Mouse (Mus musculus): ENCODE results near the gene Gng12. TPM values are rescaled to one million over a fixed set of nuclear protein-coding genes. Genes with fewer than 3 reads are reported as not detected.

Gene Gng12
- polyA plus RNA-seq, 1 experiment = 29.8 TPM

GRCm38 (mm10) chr6:66929694-66930093 lies 33.5 kb downstream of the Gng12 start:
- Histone ChIP-seq H3K4me3 (replicated peaks; ENCODE audit: extremely low read depth, low read depth, low read length) (no peak overlapping the region), H3K4me1 (ENCODE audit: control insufficient read depth, insufficient read depth, low read length) (peaks cover 5% of the 10 kb centered on the region)
- 49% methylated on average over 7 of the region's 7 CpGs for WGBS
- TF ChIP-seq POLR2A (IDR thresholded peaks at IDR 0.05; ENCODE audit: borderline replicate concordance, extremely low read depth, low read depth, low read length) = no peak
- no peak for TF ChIP-seq CTCF (IDR thresholded peaks at IDR 0.05; ENCODE audit: insufficient read depth, low read length)
- no peak for DNase-seq

GRCm38 (mm10) chr6:66932206-66932819 lies 36.1 kb downstream of the Gng12 start:
- WGBS = 62% methylated on average over 4 of the region's 4 CpGs
- Histone ChIP-seq H3K4me3 (replicated peaks; ENCODE audit: extremely low read depth, low read depth, low read length) (no peak overlapping the region), H3K4me1 (ENCODE audit: control insufficient read depth, insufficient read depth, low read length) (peaks cover 5% of the 10 kb centered on the region)
- no peak for DNase-seq
- TF ChIP-seq POLR2A (IDR thresholded peaks at IDR 0.05; ENCODE audit: borderline replicate concordance, extremely low read depth, low read depth, low read length) (no peak), CTCF (IDR thresholded peaks at IDR 0.05; ENCODE audit: insufficient read depth, low read length) (no peak)

DNA sequence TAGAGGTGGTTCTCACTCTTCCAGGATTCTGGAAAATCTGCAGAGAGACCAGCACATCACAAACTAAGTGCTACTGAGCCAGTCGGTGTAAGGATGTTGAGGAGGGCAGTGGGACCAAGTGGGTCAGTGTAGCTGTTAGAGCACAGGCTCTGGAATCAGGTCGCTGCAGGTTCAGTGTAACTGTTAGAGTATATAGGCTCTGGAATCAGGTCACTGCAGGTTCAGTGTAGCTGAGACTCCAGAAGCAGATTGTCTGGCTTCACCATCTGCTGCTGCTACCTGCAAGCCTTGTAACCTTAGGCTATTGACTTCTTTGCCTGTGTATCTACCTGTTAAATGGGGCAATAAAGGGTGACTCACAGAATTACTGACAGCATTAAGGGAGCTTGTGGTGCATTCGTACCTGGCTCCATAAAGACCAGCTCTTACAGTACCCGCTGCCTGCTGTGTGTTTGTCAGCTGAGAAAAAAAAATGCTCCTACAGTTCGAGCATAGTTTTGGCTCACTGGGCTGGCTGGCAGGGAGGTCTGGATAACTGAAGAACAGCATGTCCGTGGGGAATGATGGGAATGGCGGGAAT lies 44.5 kb downstream of the Gng12 start:
- Histone ChIP-seq H3K4me3 (replicated peaks; ENCODE audit: extremely low read depth, low read depth, low read length) (no peak overlapping the region), H3K4me1 (ENCODE audit: control insufficient read depth, insufficient read depth, low read length) (0 out of 2 replicates have a peak, but pooled peaks cover 3% of the 10 kb centered on the region)
- 76% methylated on average over 7 of the region's 7 CpGs for WGBS
- TF ChIP-seq POLR2A (IDR thresholded peaks at IDR 0.05; ENCODE audit: borderline replicate concordance, extremely low read depth, low read depth, low read length) (no peak), CTCF (IDR thresholded peaks at IDR 0.05; ENCODE audit: insufficient read depth, low read length) (no peak)
- no peak for DNase-seq

DNA sequence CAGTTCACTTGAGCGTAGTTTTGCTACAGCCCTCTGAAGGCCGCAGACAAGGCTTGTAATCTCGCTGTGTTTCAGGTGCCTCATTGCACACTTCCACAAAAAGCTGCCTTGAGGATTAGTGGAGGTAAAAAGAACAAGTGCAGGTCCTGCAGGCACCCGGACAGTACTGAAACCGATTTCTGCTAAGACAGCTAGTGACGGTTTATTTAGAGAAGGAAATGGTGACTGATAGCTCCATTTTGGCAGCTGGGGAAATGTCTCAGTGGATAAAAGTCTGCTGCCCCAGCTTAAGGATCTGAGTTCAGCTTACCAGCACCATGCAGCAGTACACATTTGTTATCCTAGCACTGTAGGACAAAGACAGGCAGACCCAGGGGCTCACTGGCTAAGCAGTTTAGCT lies 45.6 kb downstream of the Gng12 start:
- Histone ChIP-seq H3K4me1 (ENCODE audit: control insufficient read depth, insufficient read depth, low read length) (0 out of 2 replicates have a peak, but pooled peaks cover 3% of the 10 kb centered on the region), H3K4me3 (replicated peaks; ENCODE audit: extremely low read depth, low read depth, low read length) (no peak overlapping the region)
- WGBS = 46% methylated on average over 6 of the region's 6 CpGs
- TF ChIP-seq POLR2A (IDR thresholded peaks at IDR 0.05; ENCODE audit: borderline replicate concordance, extremely low read depth, low read depth, low read length) (no peak), CTCF (IDR thresholded peaks at IDR 0.05; ENCODE audit: insufficient read depth, low read length) (no peak)
- DNase-seq = no peak

- WGBS = 65% methylated on average over 4 of the region's 4 CpGs
- H3K4me3 ChIP-seq (replicated peaks; ENCODE audit: extremely low read depth, low read depth, low read length) = no peak overlapping the region
- 0 out of 2 replicates have a peak, but pooled peaks cover 3% of the 10 kb centered on the region for H3K4me1 ChIP-seq (ENCODE audit: control insufficient read depth, insufficient read depth, low read length)
- TF ChIP-seq CTCF (IDR thresholded peaks at IDR 0.05; ENCODE audit: insufficient read depth, low read length) (no peak), POLR2A (IDR thresholded peaks at IDR 0.05; ENCODE audit: borderline replicate concordance, extremely low read depth, low read depth, low read length) (no peak)
- DNase-seq = no peak
Measured at GRCm38 (mm10) chr6:66942826-66943225, 46.6 kb downstream of the Gng12 start.

GRCm38 (mm10) chr6:66943367-66944189 lies 47.4 kb downstream of the Gng12 start:
- WGBS = 56% methylated on average over 6 of the region's 6 CpGs
- no peak for DNase-seq
- TF ChIP-seq CTCF (IDR thresholded peaks at IDR 0.05; ENCODE audit: insufficient read depth, low read length) = no peak
- no peak for TF ChIP-seq POLR2A (IDR thresholded peaks at IDR 0.05; ENCODE audit: borderline replicate concordance, extremely low read depth, low read depth, low read length)

GRCm38 (mm10) chr6:66944190-66945003 lies 48.2 kb downstream of the Gng12 start:
- TF ChIP-seq POLR2A (IDR thresholded peaks at IDR 0.05; ENCODE audit: borderline replicate concordance, extremely low read depth, low read depth, low read length) (no peak), CTCF (IDR thresholded peaks at IDR 0.05; ENCODE audit: insufficient read depth, low read length) (no peak)
- 72% methylated on average over 12 of the region's 12 CpGs for WGBS
- H3K4me3 ChIP-seq (replicated peaks; ENCODE audit: extremely low read depth, low read depth, low read length) = no peak overlapping the region
- 0 out of 2 replicates have a peak, but pooled peaks cover 3% of the 10 kb centered on the region for H3K4me1 ChIP-seq (ENCODE audit: control insufficient read depth, insufficient read depth, low read length)
- no peak for DNase-seq

More at GRCm38 (mm10) chr6:66943367-66944189, 47.4 kb downstream of the Gng12 start:
- Histone ChIP-seq H3K4me3 (replicated peaks; ENCODE audit: extremely low read depth, low read depth, low read length) (no peak overlapping the region), H3K4me1 (ENCODE audit: control insufficient read depth, insufficient read depth, low read length) (0 out of 2 replicates have a peak, but pooled peaks cover 3% of the 10 kb centered on the region)

- no peak for TF ChIP-seq CTCF (IDR thresholded peaks at IDR 0.05; ENCODE audit: insufficient read depth, low read length)
- TF ChIP-seq POLR2A (IDR thresholded peaks at IDR 0.05; ENCODE audit: borderline replicate concordance, extremely low read depth, low read depth, low read length) = no peak
- no peak for DNase-seq
- Histone ChIP-seq H3K4me1 (ENCODE audit: control insufficient read depth, insufficient read depth, low read length) (0 out of 2 replicates have a peak, but pooled peaks cover 3% of the 10 kb centered on the region), H3K4me3 (replicated peaks; ENCODE audit: extremely low read depth, low read depth, low read length) (no peak overlapping the region)
- 58% methylated on average over 5 of the region's 5 CpGs for WGBS
Measured at GRCm38 (mm10) chr6:66945004-66945356, 48.8 kb downstream of the Gng12 start.

GRCm38 (mm10) chr6:66948111-66948510 lies 51.9 kb downstream of the Gng12 start:
- WGBS = 88% methylated on average over 3 of the region's 3 CpGs
- TF ChIP-seq POLR2A (IDR thresholded peaks at IDR 0.05; ENCODE audit: borderline replicate concordance, extremely low read depth, low read depth, low read length) = no peak
- TF ChIP-seq CTCF (IDR thresholded peaks at IDR 0.05; ENCODE audit: insufficient read depth, low read length) = no peak
- H3K4me1 ChIP-seq (ENCODE audit: control insufficient read depth, insufficient read depth, low read length) = 0 out of 2 replicates have a peak, but pooled peaks cover 3% of the 10 kb centered on the region
- no peak for DNase-seq
- no peak overlapping the region for H3K4me3 ChIP-seq (replicated peaks; ENCODE audit: extremely low read depth, low read depth, low read length)

Data from lung, adult 2 months (tissue).